Mouse (Mus musculus) skeletal muscle tissue, adult 2 months (tissue): ENCODE data around the gene Trp53i11.
A peak's percentile ranks its signal among the peaks of the same experiment; 100 is the strongest.

Experiments used
- DNase-seq: peaks from one replicate; pipeline ENCODE4 v3.0.0-alpha.2; 2012; ENCODE audit warnings: low read depth, low spot score

The Trp53i11 gene

DNA sequence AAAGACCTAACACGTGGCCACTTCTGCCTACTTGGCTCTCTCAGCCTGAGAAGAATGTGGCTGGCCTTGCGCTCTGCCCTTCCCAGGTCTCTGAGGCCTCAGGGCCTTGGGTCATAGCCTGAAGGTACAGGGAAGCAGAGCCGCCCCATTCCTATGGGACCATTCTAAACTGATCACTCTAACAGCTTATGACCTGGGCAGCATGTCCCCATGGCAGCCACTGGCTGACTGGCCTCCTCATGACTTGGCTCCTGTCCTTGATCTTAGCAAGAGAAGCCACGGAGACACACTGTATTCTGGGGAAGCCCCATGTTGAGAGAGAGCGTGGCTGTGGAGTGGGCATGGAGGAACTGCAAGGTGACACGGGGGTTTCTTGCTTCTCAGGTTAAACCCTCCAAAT, 51.5 kb downstream of the Trp53i11 start:
- no peak for DNase-seq

DNA sequence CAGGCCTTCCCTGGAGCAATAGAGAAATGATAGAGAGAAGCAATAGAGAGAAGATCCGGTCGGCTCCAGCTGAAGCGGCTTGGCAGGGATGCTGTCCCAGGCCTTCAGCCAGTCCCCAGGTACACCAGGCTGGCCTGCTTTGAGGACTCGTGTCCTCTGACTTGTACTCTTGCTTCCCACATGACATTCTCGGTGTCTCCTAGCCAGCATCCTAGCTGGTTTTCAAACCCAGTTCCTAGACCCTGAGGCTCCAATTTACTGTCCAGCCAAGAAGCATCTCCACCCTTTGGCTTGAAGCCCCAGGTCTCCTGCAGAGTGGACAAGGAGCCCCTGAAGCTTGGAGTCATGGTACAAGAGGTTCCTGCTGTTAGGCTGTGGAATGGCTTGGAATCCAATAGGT, 54.8 kb downstream of the Trp53i11 start:
- peak; percentile 65 for DNase-seq

DNA sequence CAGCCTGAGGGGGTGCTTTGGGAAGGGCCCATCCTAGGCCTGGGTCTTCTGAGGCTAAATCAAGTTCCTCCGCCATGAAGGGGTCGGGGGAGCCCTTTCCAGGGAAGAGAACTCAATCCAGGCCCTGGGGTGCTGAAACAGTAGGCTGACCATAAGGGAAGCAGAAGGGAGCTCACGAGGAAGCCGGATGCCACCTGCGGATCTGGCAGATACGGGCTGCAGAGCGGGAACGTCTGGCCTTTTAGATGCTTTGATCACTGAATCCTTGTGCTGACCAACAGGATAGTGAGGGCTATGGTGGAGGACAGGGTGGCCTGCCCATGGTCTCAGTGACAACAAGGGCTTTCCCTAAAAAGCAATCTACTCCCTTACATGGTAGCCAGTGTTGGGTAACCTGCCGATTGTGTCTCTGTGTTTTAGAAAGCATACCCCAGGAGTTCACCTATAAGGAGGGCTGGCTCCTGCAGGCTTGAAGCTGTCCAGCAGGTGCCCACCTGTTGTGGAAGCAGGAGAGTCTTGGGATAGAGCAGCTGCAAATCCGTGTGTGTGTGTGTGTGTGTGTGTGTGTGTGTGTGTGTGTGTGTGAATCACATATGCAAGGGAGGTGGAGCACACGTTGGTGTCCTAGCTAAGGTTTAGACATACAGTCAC, 56.2 kb downstream of the Trp53i11 start:
- no peak for DNase-seq

DNA sequence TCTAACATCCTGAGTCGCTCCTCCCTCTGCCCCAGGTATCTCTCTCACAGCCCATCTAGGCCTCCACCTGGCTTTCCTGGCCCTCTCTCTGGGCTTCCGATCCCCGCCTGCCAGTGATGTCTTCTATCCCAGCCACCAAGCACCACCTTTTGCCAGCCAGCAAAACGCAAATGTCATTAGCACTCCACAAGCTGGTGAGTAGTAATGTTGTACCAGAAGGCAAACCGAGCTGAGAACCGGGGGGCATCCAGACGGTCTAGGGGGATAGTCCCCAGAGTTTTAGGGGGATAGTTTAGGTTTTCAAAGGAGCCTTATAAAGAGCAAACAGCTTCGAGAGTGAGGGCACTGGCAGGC, 56.7 kb downstream of the Trp53i11 start:
- DNase-seq: no peak

DNA sequence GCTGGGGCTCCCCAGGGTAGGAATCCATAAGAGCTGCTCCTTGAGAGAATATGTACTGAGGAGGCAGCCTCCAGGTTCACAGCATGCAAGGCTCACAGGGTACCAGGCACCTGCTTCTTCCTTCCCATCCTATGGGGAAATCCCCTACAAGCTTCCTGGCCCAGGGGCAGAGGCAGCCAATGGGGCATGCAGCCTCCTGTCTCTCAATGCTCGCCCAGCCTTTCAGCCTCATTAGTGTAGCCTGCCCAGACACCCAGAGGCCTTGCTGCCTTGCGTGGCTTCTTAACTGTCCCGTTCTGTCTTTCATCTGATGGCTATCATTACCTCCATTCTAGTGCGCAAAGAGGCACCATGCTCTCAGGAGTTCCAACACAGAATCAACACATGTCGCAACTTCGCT, 61.7 kb downstream of the Trp53i11 start:
- no peak for DNase-seq

DNA sequence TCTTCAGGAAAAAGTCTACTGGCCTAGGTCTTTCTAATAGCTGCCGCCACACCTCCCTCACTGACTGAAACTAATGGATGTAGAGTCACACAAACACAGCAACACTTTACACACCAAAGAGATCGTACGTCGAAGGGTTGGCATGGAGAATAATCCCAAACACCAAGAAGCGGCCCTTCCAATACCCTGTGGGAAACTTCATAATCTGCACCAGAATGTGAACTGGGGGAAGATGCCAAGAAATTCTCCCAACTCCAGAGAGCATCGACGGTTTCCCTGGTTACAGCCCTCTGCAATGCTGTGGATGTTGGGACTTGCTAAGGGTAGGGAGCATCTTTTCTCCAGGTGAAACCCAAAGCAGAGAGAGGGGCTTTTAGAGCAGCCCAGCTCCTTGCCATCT, 63.3 kb downstream of the Trp53i11 start:
- no peak for DNase-seq
